Mouse (Mus musculus) megakaryocyte, embryonic 14.5 days (primary cell): Measurements from ENCODE around the gene Elovl5. TPM values are rescaled to one million over a fixed set of nuclear protein-coding genes. Genes with fewer than 3 reads are reported as not detected.

Source experiments
- H3K27me3 ChIP-seq: replicated peaks from 2 replicates; pipeline ENCODE3; 2012; ENCODE audit warnings: inconsistent platforms
- H3K36me3 ChIP-seq: replicated peaks from 2 replicates; pipeline ENCODE3; 2012; ENCODE audit warnings: low read length, inconsistent platforms, mixed read lengths
- H3K4me1 ChIP-seq: 2 replicates; pipeline ENCODE4 v1.6.1; 2012; ENCODE audit warnings: inconsistent platforms
- H3K4me3 ChIP-seq: replicated peaks from 2 replicates; pipeline ENCODE3; 2012; ENCODE audit warnings: moderate library complexity, mild to moderate bottlenecking, inconsistent platforms
- H3K9me3 ChIP-seq: 2 replicates; pipeline ENCODE4 v1.6.1; 2012; ENCODE audit warnings: inconsistent platforms
- FLI1 ChIP-seq: IDR thresholded peaks from 2 replicates; pipeline ENCODE4 v1.6.1; 2012; ENCODE audit warnings: low read length, inconsistent platforms, mixed read lengths
- GATA1 ChIP-seq: IDR thresholded peaks from 3 replicates; pipeline ENCODE4 v1.6.1; 2012; ENCODE audit warnings: mixed read lengths, low read length, inconsistent platforms, borderline replicate concordance
- polyA plus RNA-seq: library from polyadenylated mRNA; stranded (reverse); fragments of >175 nt; gene quantifications from 2 replicates; pipeline ENCODE4 v1.2.3, GENCODE M21; 2012; ENCODE audit warnings: low replicate concordance; ENCODE audit not compliant: insufficient read depth

Gene Elovl5
- polyA plus RNA-seq, 1 experiment = 2.0 TPM

GRCm38 (mm10) chr9:78027099-78027498 lies 109.9 kb downstream of the Elovl5 start:
- Histone ChIP-seq H3K4me3 (peak overlapping the region; percentile 5), H3K4me1 (peaks cover 20% of the 10 kb centered on the region), H3K27me3 (peaks cover 29% of the 10 kb centered on the region), H3K9me3 (no peaks in the 10 kb centered on the region), H3K36me3 (no peaks in the 10 kb centered on the region)
- TF ChIP-seq FLI1 = no peak
- no peak for TF ChIP-seq GATA1

DNA sequence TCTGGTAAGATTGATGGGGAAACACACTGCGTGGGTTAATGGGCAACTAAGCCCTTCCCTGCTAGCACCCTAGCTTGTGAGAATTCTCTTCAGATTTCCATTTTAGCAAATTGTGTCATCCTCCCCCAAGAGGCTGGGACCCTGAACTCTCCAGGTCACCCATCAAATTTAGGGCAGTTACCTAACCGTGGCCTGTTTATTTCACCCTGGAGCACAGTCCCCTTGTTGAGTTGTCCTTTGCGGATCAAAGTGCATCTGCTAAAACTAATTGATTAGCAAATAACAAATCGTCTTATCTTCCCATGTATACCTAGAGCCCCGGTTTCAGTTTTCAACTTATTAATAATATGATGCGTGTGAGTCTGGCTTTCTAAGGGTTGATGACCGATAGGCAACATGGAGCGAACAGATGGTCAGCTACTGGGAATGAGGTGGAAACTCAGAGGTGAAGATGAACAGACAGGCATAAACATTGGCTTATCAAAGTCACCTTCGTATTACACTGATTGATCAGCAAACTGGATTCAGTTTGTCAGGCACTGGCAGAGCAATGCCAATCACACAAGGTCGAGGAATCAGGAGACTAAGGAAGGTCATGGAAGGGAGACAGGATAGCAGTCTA lies 113.8 kb downstream of the Elovl5 start:
- Histone ChIP-seq H3K36me3 (no peaks in the 10 kb centered on the region), H3K4me3 (no peak overlapping the region), H3K27me3 (peaks cover 37% of the 10 kb centered on the region), H3K4me1 (peaks cover 15% of the 10 kb centered on the region), H3K9me3 (no peaks in the 10 kb centered on the region)
- TF ChIP-seq GATA1 (no peak), FLI1 (no peak)

DNA sequence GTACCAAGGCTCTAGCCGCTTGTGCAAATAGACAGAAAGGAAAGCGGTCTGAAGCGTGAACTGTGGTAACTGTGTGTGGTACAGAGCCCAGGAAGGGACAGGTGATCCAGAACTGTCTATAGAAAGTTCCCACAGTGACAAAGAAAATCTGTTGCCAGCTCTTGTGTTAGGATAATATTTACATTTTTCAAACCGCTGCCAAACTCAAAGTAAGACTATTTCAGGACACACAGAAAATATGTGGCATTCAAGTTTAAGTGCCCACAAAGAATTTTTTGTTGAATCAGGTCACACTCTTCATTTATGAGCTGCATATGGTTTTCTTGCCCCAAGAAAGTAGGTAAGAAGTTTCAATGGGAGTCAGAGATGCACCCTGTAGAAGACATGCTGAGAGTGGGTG lies 115.8 kb downstream of the Elovl5 start:
- H3K4me1 ChIP-seq = no peaks in the 10 kb centered on the region; the same call in 1 of the 2 replicates
- H3K27me3 ChIP-seq = peaks cover 49% of the 10 kb centered on the region
- TF ChIP-seq FLI1 (no peak), GATA1 (no peak)
- H3K4me3 ChIP-seq = no peak overlapping the region
- H3K36me3 ChIP-seq = no peaks in the 10 kb centered on the region
- no peaks in the 10 kb centered on the region for H3K9me3 ChIP-seq

Other genes with a start within 250 kb of the Elovl5 start
- gene Gclc, start 162.8 kb upstream of the Elovl5 start, polyA plus RNA-seq = 2.3 and 9.1 TPM in 2 replicates
- not detected in 2 replicates for gene Gcm1, start 134.6 kb downstream of the Elovl5 start, polyA plus RNA-seq
- 67.6 and 168 TPM in 2 replicates for gene Fbxo9, start 191.7 kb downstream of the Elovl5 start, polyA plus RNA-seq
- 23.0 and 64.0 TPM in 2 replicates for gene Ick, start 191.8 kb downstream of the Elovl5 start, polyA plus RNA-seq